Comparison of ENCODE assay signal across 12 mouse cellular contexts in the genomic region with DNA sequence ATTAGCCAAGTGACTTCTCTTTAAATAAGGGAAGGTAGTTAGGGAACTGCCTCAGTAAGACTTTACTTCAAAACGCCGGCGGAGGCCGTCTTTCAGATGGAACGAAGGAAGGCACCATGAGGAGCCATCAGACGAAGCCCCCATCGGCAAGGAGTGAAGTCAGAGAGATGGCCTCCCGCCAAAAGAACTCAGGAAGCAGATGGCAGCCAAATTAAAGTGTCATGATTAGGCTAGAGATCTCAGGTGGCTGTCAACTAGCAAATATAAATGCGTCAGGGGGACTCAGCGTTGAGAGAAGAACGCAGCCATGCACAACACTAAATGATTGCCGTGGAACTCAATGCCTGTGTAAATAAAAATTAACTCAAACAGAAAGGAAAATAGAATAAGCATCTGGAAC.
DNase-seq lines count a peak whose midpoint lies in the region; ATAC-seq and TF ChIP-seq lines count a peak whose summit lies in the region.
"Had no signal": no experiment of that assay in that cellular context is flagged by ENCODE, and none has a peak within 500 bp of the region (broad histone marks: within the 10 kb centered on the region; RNA-seq: fewer than 3 reads in every experiment).

No protein-coding gene starts in this region.

- H3K4me1 ChIP-seq in kidney, postnatal 0 days (replicated peaks; ENCODE audit: insufficient read depth, low read length) = no peaks in the 10 kb centered on the region
- 0 out of 2 replicates have a peak, but pooled peaks cover 3% of the 10 kb centered on the region for H3K4me1 ChIP-seq in kidney, embryonic 15.5 days
- 0 out of 2 replicates have a peak, but pooled peaks cover 5% of the 10 kb centered on the region for H3K4me1 ChIP-seq in hindbrain, embryonic 15.5 days (replicated peaks)

- WGBS in kidney, postnatal 0 days = 50% methylated on average over 12 of the region's 12 CpGs
- WGBS in kidney, embryonic 15.5 days = 60% methylated on average over 12 of the region's 12 CpGs
- 40% methylated on average over 12 of the region's 12 CpGs for WGBS in hindbrain, embryonic 15.5 days

- TF ChIP-seq CTCF in kidney, postnatal 0 days (IDR thresholded peaks at IDR 0.05; ENCODE audit: low read depth) = no peak

- no peaks in the 10 kb centered on the region for H3K27me3 ChIP-seq in kidney, postnatal 0 days (ENCODE audit: insufficient read depth, low read length)
- no peaks in the 10 kb centered on the region for H3K27me3 ChIP-seq in kidney, embryonic 15.5 days
- no peaks in the 10 kb centered on the region for H3K27me3 ChIP-seq in hindbrain, embryonic 15.5 days
- H3K27me3 ChIP-seq: CH12.LX; embryonic facial prominence, embryonic 12.5 days had no signal

- no peak overlapping the region for H3K27ac ChIP-seq in kidney, postnatal 0 days
- no peak overlapping the region for H3K27ac ChIP-seq in kidney, embryonic 15.5 days
- no peak overlapping the region for H3K27ac ChIP-seq in hindbrain, embryonic 15.5 days (replicated peaks)
- H3K27ac ChIP-seq: embryonic facial prominence, embryonic 12.5 days; liver, embryonic 14.5 days had no signal

- H3K4me2 ChIP-seq in kidney, postnatal 0 days (ENCODE audit: low read length) = no peak overlapping the region
- H3K4me2 ChIP-seq in kidney, embryonic 15.5 days = no peak overlapping the region
- H3K4me2 ChIP-seq in hindbrain, embryonic 15.5 days = no peak overlapping the region
- H3K4me2 ChIP-seq: embryonic facial prominence, embryonic 12.5 days had no signal

- no peaks in the 10 kb centered on the region for H3K9me3 ChIP-seq in kidney, postnatal 0 days (replicated peaks; ENCODE audit: low read length)
- H3K9me3 ChIP-seq in kidney, embryonic 15.5 days (replicated peaks) = no peaks in the 10 kb centered on the region
- no peaks in the 10 kb centered on the region for H3K9me3 ChIP-seq in hindbrain, embryonic 15.5 days
- H3K9me3 ChIP-seq: embryonic facial prominence, embryonic 12.5 days had no signal

- ATAC-seq in kidney, postnatal 0 days (replicated peaks; ENCODE audit: low FRiP score, low read depth) = no peak
- no peak for ATAC-seq in kidney, embryonic 15.5 days (replicated peaks; ENCODE audit: low FRiP score)
- ATAC-seq in hindbrain, embryonic 15.5 days (ENCODE audit: low FRiP score, low read depth) = peak; percentile 83; the same call in 1 of the 2 replicates

- DNase-seq in kidney, postnatal 0 days (ENCODE audit: low spot score) = peak; percentile 51
- peak; percentile 43 for DNase-seq in brain, adult 2 months (ENCODE audit: low read depth, low spot score)
- peak; percentile 59 to 65 for DNase-seq in cerebellum, adult 18-20 months
- no peak for DNase-seq in urinary bladder, postnatal 10 days (ENCODE audit: low spot score)
- no peak for DNase-seq in thymus, postnatal 10 days (ENCODE audit: low spot score in 2 of 2)
- no peak for DNase-seq in spleen, postnatal 36 days (ENCODE audit: low spot score in 2 of 2)
- DNase-seq: kidney, adult 9 months had no signal

- no peak overlapping the region for H3K9ac ChIP-seq in kidney, postnatal 0 days (ENCODE audit: low read depth, low read length)
- no peak overlapping the region for H3K9ac ChIP-seq in kidney, embryonic 15.5 days
- H3K9ac ChIP-seq in hindbrain, embryonic 15.5 days = no peak overlapping the region
- H3K9ac ChIP-seq: embryonic facial prominence, embryonic 12.5 days; liver, embryonic 14.5 days had no signal

- no peak overlapping the region for H3K4me3 ChIP-seq in kidney, postnatal 0 days (replicated peaks; ENCODE audit: low read depth, low read length)
- no peak overlapping the region for H3K4me3 ChIP-seq in kidney, embryonic 15.5 days (replicated peaks)
- H3K4me3 ChIP-seq in hindbrain, embryonic 15.5 days = no peak overlapping the region
- H3K4me3 ChIP-seq: embryonic facial prominence, embryonic 12.5 days had no signal

- no peaks in the 10 kb centered on the region for H3K36me3 ChIP-seq in kidney, postnatal 0 days (ENCODE audit: insufficient read depth, low read length)
- no peaks in the 10 kb centered on the region for H3K36me3 ChIP-seq in kidney, embryonic 15.5 days
- H3K36me3 ChIP-seq in hindbrain, embryonic 15.5 days = no peaks in the 10 kb centered on the region
- H3K36me3 ChIP-seq: embryonic facial prominence, embryonic 12.5 days had no signal

Comparison
In these comparisons a context has a peak if more than half of its experiments do, and no peak if none do; other contexts are left out.
1. DNase-seq: peak in kidney, postnatal 0 days (single experiment), brain, adult 2 months (single experiment) and cerebellum, adult 18-20 months (2 of 2); none in urinary bladder, postnatal 10 days (single experiment), thymus, postnatal 10 days (0 of 2) and spleen, postnatal 36 days (0 of 2).